Mouse (Mus musculus): ENCODE measurements at regions not wholly inside any gene's neighbourhood (a gene's known extent, or its start where the extent isn't known, plus 50 kb on each side); places are given as distances from the start of the nearest gene placed in this dataset.

GRCm38 (mm10) chr6:100356617-100357399 is 69.5 kb upstream of the Rybp start:
- DNase-seq (ENCODE audit: low spot score in 2 of 2): no peak
- Histone ChIP-seq H3K4me3 (no peak overlapping the region), H3K27ac (no peak overlapping the region)
- no peak for TF ChIP-seq CTCF (conservative IDR thresholded peaks at IDR 0.05)

GRCm38 (mm10) chr6:100355858-100356257 is 68.6 kb upstream of the Rybp start:
- Histone ChIP-seq H3K4me3 (no peak overlapping the region), H3K27ac (no peak overlapping the region)
- TF ChIP-seq CTCF (conservative IDR thresholded peaks at IDR 0.05): no peak
- DNase-seq (ENCODE audit: low spot score in 2 of 2): no peak

- Histone ChIP-seq H3K4me3 (no peak overlapping the region), H3K27ac (no peak overlapping the region)
- no peak for TF ChIP-seq CTCF (conservative IDR thresholded peaks at IDR 0.05)
- no peak for DNase-seq (ENCODE audit: low spot score in 2 of 2)
Measured at GRCm38 (mm10) chr6:100347481-100347880, 60.2 kb upstream of the Rybp start.

GRCm38 (mm10) chr6:100345073-100345472 is 57.8 kb upstream of the Rybp start:
- TF ChIP-seq CTCF (conservative IDR thresholded peaks at IDR 0.05): no peak
- Histone ChIP-seq H3K27ac (no peak overlapping the region), H3K4me3 (no peak overlapping the region)
- no peak for DNase-seq (ENCODE audit: low spot score in 2 of 2)

- TF ChIP-seq CTCF (conservative IDR thresholded peaks at IDR 0.05): no peak
- Histone ChIP-seq H3K4me3 (no peak overlapping the region), H3K27ac (no peak overlapping the region)
- DNase-seq (ENCODE audit: low spot score in 2 of 2): peak in 1 of 2 experiments; percentile 32
Measured at GRCm38 (mm10) chr6:100341305-100342290, 54.3 kb upstream of the Rybp start.

- no peak for DNase-seq (ENCODE audit: low spot score in 2 of 2)
- Histone ChIP-seq H3K4me3 (no peak overlapping the region), H3K27ac (no peak overlapping the region)
- no peak for TF ChIP-seq CTCF (conservative IDR thresholded peaks at IDR 0.05)
Measured at GRCm38 (mm10) chr6:100338291-100338690, 51.0 kb upstream of the Rybp start.
